9 mouse cellular contexts compared by ENCODE assay signal in the genomic region with DNA sequence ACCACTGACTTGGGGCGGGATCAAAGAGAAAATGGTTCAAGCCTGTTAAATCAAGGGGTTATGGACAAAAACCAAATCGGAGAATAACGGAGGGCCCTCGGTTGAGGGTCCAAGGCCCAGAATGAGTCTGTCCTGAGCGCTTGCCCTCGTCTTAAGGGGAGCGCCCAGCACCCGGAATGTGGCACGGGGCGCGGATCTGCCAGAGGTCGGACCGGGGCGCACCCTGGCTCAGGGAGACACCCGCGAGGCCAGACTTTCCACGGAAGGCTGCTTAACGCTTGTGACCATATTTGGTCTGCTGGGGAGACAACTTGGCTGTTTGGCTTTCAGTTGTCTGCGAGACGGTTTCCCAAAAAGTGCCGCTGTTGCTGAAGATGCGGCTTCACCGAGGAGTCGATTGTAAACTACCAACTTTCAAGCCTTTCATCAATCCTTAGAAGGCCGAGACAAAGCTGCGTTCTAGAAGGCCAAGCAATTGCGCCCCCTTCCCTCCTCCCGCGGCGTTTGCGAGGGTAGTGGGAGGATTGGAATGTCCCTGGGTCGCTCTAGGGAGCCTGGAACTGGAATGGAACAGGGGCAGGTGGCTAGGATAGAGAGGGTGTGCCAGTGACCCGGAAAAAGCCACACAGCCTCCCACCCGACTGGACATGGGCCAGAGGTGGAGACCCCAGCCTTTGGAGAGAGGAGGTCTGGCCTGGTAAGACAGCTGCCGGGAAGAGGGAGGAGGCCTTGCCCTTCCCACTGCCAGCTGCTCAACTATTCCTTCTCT. TPM values are rescaled to one million over a fixed set of nuclear protein-coding genes. Genes with fewer than 3 reads are reported as not detected.
DNase-seq lines count a peak whose midpoint lies in the region; ATAC-seq and TF ChIP-seq lines count a peak whose summit lies in the region.
"Had no signal": no experiment of that assay in that cellular context is flagged by ENCODE, and none has a peak within 500 bp of the region (broad histone marks: within the 10 kb centered on the region; RNA-seq: fewer than 3 reads in every experiment).

No protein-coding gene starts in this region.

- H3K4me2 ChIP-seq in hindbrain, embryonic 16.5 days (ENCODE audit: low read length): peak overlapping the region; percentile 67

- intact Hi-C loops in gastrocnemius, adult 2 months (cut with DNase I): loop anchor here (5.0 kb wide), 2 partner anchors 46 to 64 kb away; no protein-coding TSS in a partner anchor

- TF ChIP-seq CTCF in kidney, adult 2 months (conservative IDR thresholded peaks at IDR 0.05; ENCODE audit: insufficient read depth, insufficient read length, low read depth, low read length): peak; percentile 41; the same call in 1 of the 2 replicates
- TF ChIP-seq CTCF in gastrocnemius, adult 2 months (IDR thresholded peaks at IDR 0.05): peak; percentile 54
- peak; percentile 46 for TF ChIP-seq CTCF in liver, adult 2 months (IDR thresholded peaks at IDR 0.05; ENCODE audit: low read depth, low read length)

- ATAC-seq in hindbrain, embryonic 16.5 days: peak; percentile 64

- peak overlapping the region; percentile 76 for H3K9ac ChIP-seq in hindbrain, embryonic 16.5 days (ENCODE audit: low read depth, low read length)
- peak overlapping the region; percentile 75 for H3K9ac ChIP-seq in liver, adult 2 months (ENCODE audit: low read depth, low read length)

- DNase-seq in kidney, adult 2 months: peak; percentile 84
- DNase-seq in kidney, adult 9 months: no peak
- peak; percentile 3 to 4 for DNase-seq in cerebellum, postnatal 36 days
- DNase-seq in gastrocnemius, adult 2 months: peak; percentile 84
- peak; percentile 74 for DNase-seq in liver, adult 2 months (ENCODE audit: extremely low read depth, low read depth, low spot score)
- peak; percentile 78 for DNase-seq in neural tube, embryonic 10.5 days (ENCODE audit: extremely low spot score, low spot score)
- DNase-seq in urinary bladder, postnatal 25 days (ENCODE audit: low spot score): peak; percentile 65

- H3K9me3 ChIP-seq in hindbrain, embryonic 16.5 days (ENCODE audit: control insufficient read depth, low read length): no peaks in the 10 kb centered on the region

- H3K4me3 ChIP-seq in kidney, adult 2 months (ENCODE audit: insufficient read depth, low read depth, low read length): peak overlapping the region; percentile 95
- H3K4me3 ChIP-seq in gastrocnemius, adult 2 months: peak overlapping the region; percentile 88
- peak overlapping the region; percentile 68 for H3K4me3 ChIP-seq in hindbrain, embryonic 16.5 days (ENCODE audit: low read length)
- H3K4me3 ChIP-seq in liver, adult 2 months (ENCODE audit: insufficient read depth, low read depth, low read length): peak overlapping the region; percentile 55

- no peaks in the 10 kb centered on the region for H3K36me3 ChIP-seq in kidney, adult 2 months (ENCODE audit: control insufficient read depth, insufficient read depth, low read length)
- H3K36me3 ChIP-seq in hindbrain, embryonic 16.5 days (ENCODE audit: control insufficient read depth, insufficient read depth, low read length): no peaks in the 10 kb centered on the region
- H3K36me3 ChIP-seq in liver, adult 2 months (ENCODE audit: control insufficient read depth, insufficient read depth, low read length): no peaks in the 10 kb centered on the region

- H3K27me3 ChIP-seq in kidney, adult 2 months (replicated peaks; ENCODE audit: control insufficient read depth, insufficient read depth, low read length): no peaks in the 10 kb centered on the region
- H3K27me3 ChIP-seq in hindbrain, embryonic 16.5 days (replicated peaks; ENCODE audit: control insufficient read depth, insufficient read depth, low read length): no peaks in the 10 kb centered on the region; the same call in 1 of the 2 replicates
- H3K27me3 ChIP-seq in liver, adult 2 months (ENCODE audit: control insufficient read depth, insufficient read depth, low read length): no peaks in the 10 kb centered on the region

- peaks cover 23% of the 10 kb centered on the region for H3K4me1 ChIP-seq in kidney, adult 2 months (ENCODE audit: control insufficient read depth, insufficient read depth, low read length)
- H3K4me1 ChIP-seq in hindbrain, embryonic 16.5 days (ENCODE audit: control insufficient read depth, insufficient read depth, low read depth, low read length): peaks cover 4% of the 10 kb centered on the region; the same call in 1 of the 2 replicates
- H3K4me1 ChIP-seq in liver, adult 2 months (ENCODE audit: control insufficient read depth, insufficient read depth, low read length): peaks cover 6% of the 10 kb centered on the region; the same call in 1 of the 2 replicates

- peak overlapping the region; percentile 98 for H3K27ac ChIP-seq in kidney, adult 2 months (ENCODE audit: insufficient read depth, low read depth, low read length)
- peak overlapping the region; percentile 98 for H3K27ac ChIP-seq in gastrocnemius, adult 2 months
- peak overlapping the region; percentile 58 for H3K27ac ChIP-seq in hindbrain, embryonic 16.5 days (ENCODE audit: low read depth, low read length)
- peak overlapping the region; percentile 72 for H3K27ac ChIP-seq in liver, adult 2 months (replicated peaks; ENCODE audit: insufficient read depth, low read depth, low read length)

- WGBS in kidney, adult 2 months: under 1% methylated on average over 35 of the region's 35 CpGs
- WGBS in hindbrain, embryonic 16.5 days: 0% methylated on average over 35 of the region's 35 CpGs
- 1% methylated on average over 35 of the region's 35 CpGs for WGBS in liver, adult 2 months

- TF ChIP-seq POLR2A in kidney, adult 2 months (IDR thresholded peaks at IDR 0.05; ENCODE audit: low read depth, low read length): no peak
- TF ChIP-seq POLR2A in liver, adult 2 months (IDR thresholded peaks at IDR 0.05; ENCODE audit: extremely low read depth, insufficient read depth, low read length): no peak

- peaks cover 6% of the 10 kb centered on the region; the same call in 1 of the 2 replicates for H3K79me2 ChIP-seq in liver, adult 2 months (ENCODE audit: control insufficient read depth, insufficient read depth, low read length)

RNA-seq across cellular contexts. Expression of a gene that starts 0.5 kb away (rescaled TPM):
- 29.6 and 31.2 TPM in 2 replicates for polyA plus RNA-seq in kidney, adult 2 months (2012; rRNA removed)
- 10 to 100 TPM; 22.4 to 31.7 TPM for total RNA-seq in gastrocnemius, adult 2 months (2021)
- 7.9 and 8.6 TPM in 2 replicates for polyA plus RNA-seq in hindbrain, embryonic 16.5 days (2015; fragmentation: Nextera tagmentation; extraction: Ambion mirVana)
- total RNA-seq in liver, adult 2 months (2014; rRNA removed): 10.5 and 11.9 TPM in 2 replicates
- polyA plus RNA-seq in liver, adult 2 months (2012; rRNA removed): 4.9 and 5.4 TPM in 2 replicates
- total RNA-seq: MEL had no signal
